Mouse (Mus musculus) megakaryocyte-erythroid progenitor cell, adult 5-6 weeks (primary cell): ENCODE data around the gene Inpp5k. TPM values are rescaled to one million over a fixed set of nuclear protein-coding genes. Genes with fewer than 3 reads are reported as not detected.

Experiments used
- total RNA-seq, 2 experiments: library from RNA; stranded (forward) in 1 of 2; stranded (reverse) in 1 of 2; fragments of 200-1000, 215-1000 nt in 1 of 2; fragments of >200 nt in 1 of 2; fragmentation: Nextera tagmentation in 1 of 2; gene quantifications; 2 replicates each; pipeline ENCODE4 v1.2.3; 2014 to 2017

The Inpp5k gene
- total RNA-seq, 2 experiments from 2014 or later, result 26.5 to 33.8 TPM

Other genes starting within 250 kb of the Inpp5k start
- 0.59 TPM in 1 of 2 replicates, not detected in the other for gene Serpinf1, start 208.3 kb upstream of the Inpp5k start, total RNA-seq (2014; fragmentation: Nextera tagmentation)
- 0.47 and 6.4 TPM in 2 replicates for gene Serpinf1, start 208.3 kb upstream of the Inpp5k start, total RNA-seq (2017)
- gene Serpinf2, start 191.4 kb upstream of the Inpp5k start, total RNA-seq (2014; fragmentation: Nextera tagmentation), result 1.3 TPM in 1 of 2 replicates, not detected in the other
- not detected in 2 replicates for gene Serpinf2, start 191.4 kb upstream of the Inpp5k start, total RNA-seq (2017)
- 24.6 and 32.2 TPM in 2 replicates for gene Wdr81, start 176.3 kb upstream of the Inpp5k start, total RNA-seq (2014; fragmentation: Nextera tagmentation)
- gene Wdr81, start 176.3 kb upstream of the Inpp5k start, total RNA-seq (2017), result 7.1 and 23.4 TPM in 2 replicates
- gene Tlcd2, start 169.3 kb upstream of the Inpp5k start, total RNA-seq (2014; fragmentation: Nextera tagmentation), result 13.8 and 19.9 TPM in 2 replicates
- 9.5 and 14.7 TPM in 2 replicates for gene Tlcd2, start 169.3 kb upstream of the Inpp5k start, total RNA-seq (2017)
- gene Prpf8, start 144.2 kb upstream of the Inpp5k start, total RNA-seq (2014; fragmentation: Nextera tagmentation), result 160 and 198 TPM in 2 replicates
- gene Prpf8, start 144.2 kb upstream of the Inpp5k start, total RNA-seq (2017), result 118 and 144 TPM in 2 replicates
- 1.5 TPM in 1 of 2 replicates, not detected in the other for gene Rilp, start 120.9 kb upstream of the Inpp5k start, total RNA-seq (2014; fragmentation: Nextera tagmentation)
- 0.72 TPM in 1 of 2 replicates, not detected in the other for gene Rilp, start 120.9 kb upstream of the Inpp5k start, total RNA-seq (2017)
- gene Scarf1, start 117.4 kb upstream of the Inpp5k start, total RNA-seq (2014; fragmentation: Nextera tagmentation), result 1.0 TPM in 1 of 2 replicates, not detected in the other
- 0.65 TPM in 1 of 2 replicates, not detected in the other for gene Scarf1, start 117.4 kb upstream of the Inpp5k start, total RNA-seq (2017)
- gene Slc43a2, start 99.3 kb upstream of the Inpp5k start, total RNA-seq (2014; fragmentation: Nextera tagmentation), result 1.2 and 2.2 TPM in 2 replicates
- gene Slc43a2, start 99.3 kb upstream of the Inpp5k start, total RNA-seq (2017), result 1.9 and 2.9 TPM in 2 replicates
- 69.0 and 96.5 TPM in 2 replicates for gene Pitpna, start 42.9 kb upstream of the Inpp5k start, total RNA-seq (2014; fragmentation: Nextera tagmentation)
- 46.2 and 58.2 TPM in 2 replicates for gene Pitpna, start 42.9 kb upstream of the Inpp5k start, total RNA-seq (2017)
- gene Myo1c, start 19.5 kb downstream of the Inpp5k start, total RNA-seq (2014; fragmentation: Nextera tagmentation), result 36.5 and 37.4 TPM in 2 replicates
- gene Myo1c, start 19.5 kb downstream of the Inpp5k start, total RNA-seq (2017), result 13.5 and 32.6 TPM in 2 replicates
- gene Crk, start 48.3 kb downstream of the Inpp5k start, total RNA-seq (2014; fragmentation: Nextera tagmentation), result 33.0 and 38.5 TPM in 2 replicates
- 29.5 and 39.8 TPM in 2 replicates for gene Crk, start 48.3 kb downstream of the Inpp5k start, total RNA-seq (2017)
- gene Ywhae, start 101.9 kb downstream of the Inpp5k start, total RNA-seq (2014; fragmentation: Nextera tagmentation), result 346 and 395 TPM in 2 replicates
- 314 and 400 TPM in 2 replicates for gene Ywhae, start 101.9 kb downstream of the Inpp5k start, total RNA-seq (2017)
- gene Doc2b, start 165.1 kb downstream of the Inpp5k start, total RNA-seq (2014; fragmentation: Nextera tagmentation), result not detected in 2 replicates
- not detected in 2 replicates for gene Doc2b, start 165.1 kb downstream of the Inpp5k start, total RNA-seq (2017)